Mouse (Mus musculus): ENCODE results near the gene Filip1. TPM values are rescaled to one million over a fixed set of nuclear protein-coding genes. Genes with fewer than 3 reads are reported as not detected.

Gene Filip1
- total and polyA plus RNA-seq, 3 experiments = not detected

GRCm38 (mm10) chr9:80002394-80003188 lies 10.1 kb downstream of the Filip1 start (continued):
- TF ChIP-seq POLR2A (IDR thresholded peaks at IDR 0.05; ENCODE audit: control insufficient read depth in 1 of 2, insufficient read depth in 1 of 2, low read depth in 1 of 2, low read length in 2 of 2, poor library complexity in 1 of 2) = no peak
- TF ChIP-seq TAL1 (IDR thresholded peaks at IDR 0.05; ENCODE audit: low read length) = no peak
- no peak for TF ChIP-seq JUND (IDR thresholded peaks at IDR 0.05; ENCODE audit: low read depth, low read length)

- H3K27ac ChIP-seq (ENCODE audit: control insufficient read depth, low read depth, low read length) = no peak overlapping the region
- H3K9me3 ChIP-seq (replicated peaks; ENCODE audit: insufficient read depth, low read length) = no peaks in the 10 kb centered on the region
- DNase-seq (ENCODE audit: low read depth, low spot score) = no peak
- H3K4me3 ChIP-seq (ENCODE audit: control insufficient read depth in 1 of 2, insufficient read depth in 1 of 2, low read depth in 2 of 2, low read length in 2 of 2) = no peak overlapping the region
- TF ChIP-seq RAD21 (IDR thresholded peaks at IDR 0.05; ENCODE audit: low read depth, low read length) (no peak), ETS1 (IDR thresholded peaks at IDR 0.05; ENCODE audit: low read depth, low read length) (no peak), TBP (IDR thresholded peaks at IDR 0.05; ENCODE audit: low read depth, low read length) (no peak), POLR2AphosphoS2 (IDR thresholded peaks at IDR 0.05; ENCODE audit: low read length) (no peak), USF2 (IDR thresholded peaks at IDR 0.05; ENCODE audit: borderline replicate concordance in 1 of 2, insufficient read depth in 1 of 2, low read depth in 1 of 2, low read length in 2 of 2) (no peak), CTCF (IDR thresholded peaks at IDR 0.05 in 2 of 3, conservative IDR thresholded peaks at IDR 0.05 in 1 of 3; ENCODE audit: control insufficient read depth in 1 of 3, insufficient read depth in 1 of 3, low read depth in 2 of 3, low read length in 3 of 3, poor library complexity in 1 of 3, severe bottlenecking in 1 of 3) (no peak), ZMIZ1 (IDR thresholded peaks at IDR 0.05; ENCODE audit: low read depth, low read length) (no peak), BHLHE40 (IDR thresholded peaks at IDR 0.05; ENCODE audit: borderline replicate concordance, low read depth, low read length) (no peak), SMC3 (IDR thresholded peaks at IDR 0.05; ENCODE audit: low read depth, low read length) (no peak), ZNF384 (IDR thresholded peaks at IDR 0.05; ENCODE audit: low read depth, low read length) (no peak), EP300 (IDR thresholded peaks at IDR 0.05; ENCODE audit: low read depth in 1 of 2, low read length in 2 of 2) (no peak), USF1 (IDR thresholded peaks at IDR 0.05; ENCODE audit: low read depth, low read length) (no peak), JUND (IDR thresholded peaks at IDR 0.05; ENCODE audit: low read depth, low read length) (no peak), SIN3A (IDR thresholded peaks at IDR 0.05; ENCODE audit: low read length) (no peak), MYB (IDR thresholded peaks at IDR 0.05; ENCODE audit: low read depth, low read length) (no peak), TCF12 (IDR thresholded peaks at IDR 0.05; ENCODE audit: low read depth, low read length) (no peak), MAZ (IDR thresholded peaks at IDR 0.05; ENCODE audit: low read depth, low read length) (no peak), GABPA (IDR thresholded peaks at IDR 0.05; ENCODE audit: low read depth, low read length) (no peak), MAX (IDR thresholded peaks at IDR 0.05; ENCODE audit: low read length) (no peak), KAT2A (conservative IDR thresholded peaks at IDR 0.05; ENCODE audit: low read depth, low read length) (no peak)
- no peaks in the 10 kb centered on the region for H3K79me2 ChIP-seq (ENCODE audit: control insufficient read depth, insufficient read depth, low read length, poor library complexity)
- H3K4me1 ChIP-seq (ENCODE audit: control insufficient read depth in 1 of 2, insufficient read depth in 2 of 2, low read length in 2 of 2) = no peaks in the 10 kb centered on the region
- peaks cover 1 to 3% of the 10 kb centered on the region in 2 experiments; a peak in 3 of 4 replicates for H3K27me3 ChIP-seq (ENCODE audit: control insufficient read depth in 1 of 2, insufficient read depth in 2 of 2, low read length in 2 of 2)
- no peak overlapping the region for H3K9ac ChIP-seq (ENCODE audit: control insufficient read depth, low read depth, low read length, poor library complexity, severe bottlenecking)
- no peaks in the 10 kb centered on the region for H3K36me3 ChIP-seq (ENCODE audit: control insufficient read depth in 1 of 2, insufficient read depth in 2 of 2, low read length in 2 of 2)
Measured at GRCm38 (mm10) chr9:79997282-79997681, 15.4 kb downstream of the Filip1 start.

All from MEL (cell line).